Mouse (Mus musculus): ENCODE measurements at regions not wholly inside any gene's neighbourhood (a gene's known extent, or its start where the extent isn't known, plus 50 kb on each side); places are given as distances from the start of the nearest gene placed in this dataset.

GRCm38 (mm10) chr11:63789473-63790120, 132.5 kb downstream of the Hs3st3b1 start:
- no peak for TF ChIP-seq CTCF (IDR thresholded peaks at IDR 0.05; ENCODE audit: extremely low read depth, insufficient read length, insufficient replicate concordance, low read depth, low read length)
- no peak for TF ChIP-seq POLR2A (IDR thresholded peaks at IDR 0.05; ENCODE audit: low read depth, low read length)

Measured in small intestine, adult 2 months (tissue).